ENCODE assay signal across 20 mouse cellular contexts in the genomic region with DNA sequence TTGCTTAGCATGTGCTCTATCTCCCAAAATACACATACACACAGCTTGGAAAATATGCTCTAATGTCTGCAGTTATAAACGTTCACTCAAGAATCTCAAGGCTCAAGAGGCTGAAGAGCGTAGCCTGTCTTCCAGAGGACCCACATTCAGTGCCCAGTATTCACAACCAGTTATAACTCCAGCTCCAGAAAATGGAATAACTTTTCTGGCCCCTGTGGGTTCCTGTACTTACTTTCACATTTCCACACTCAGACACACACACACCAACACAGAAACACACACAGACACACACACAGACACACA. TPM values are rescaled to one million over a fixed set of nuclear protein-coding genes. Genes with fewer than 3 reads are reported as not detected.
"Had no signal": no experiment of that assay in that cellular context is flagged by ENCODE, and none has a peak within 500 bp of the region (broad histone marks: within the 10 kb centered on the region; RNA-seq: fewer than 3 reads in every experiment).

No protein-coding gene starts in this region.

- H3K36me3 ChIP-seq: kidney, embryonic 15.5 days; limb, embryonic 10.5 days; liver, embryonic 15.5 days had no signal

- H3K9me3 ChIP-seq: kidney, embryonic 15.5 days; limb, embryonic 10.5 days; liver, embryonic 15.5 days had no signal

- H3K27ac ChIP-seq: kidney, embryonic 15.5 days; left cerebral cortex, adult 2 months; limb, embryonic 10.5 days; liver, embryonic 15.5 days had no signal

- H3K4me2 ChIP-seq: kidney, embryonic 15.5 days; liver, embryonic 11.5 days; liver, embryonic 15.5 days had no signal

- H3K4me1 ChIP-seq: kidney, embryonic 15.5 days; limb, embryonic 10.5 days; liver, embryonic 15.5 days had no signal

- ATAC-seq: lung, postnatal 0 days had no signal

- H3K27me3 ChIP-seq: kidney, embryonic 15.5 days; liver, embryonic 15.5 days had no signal

- H3K4me3 ChIP-seq: kidney, embryonic 15.5 days; left cerebral cortex, adult 2 months; limb, embryonic 10.5 days; liver, embryonic 15.5 days had no signal

- DNase-seq: kidney, adult 2 months; kidney, postnatal 25 days; lung, adult 2 months; lung, postnatal 36 days; retina, postnatal 1 day; right cerebral cortex, postnatal 4 days; spleen, adult 18-20 months; thymus, adult 2 months; thymus, postnatal 25 days had no signal

- H3K9ac ChIP-seq: kidney, embryonic 15.5 days; liver, embryonic 15.5 days had no signal

RNA-seq across cellular contexts. Expression of a gene that starts 28.2 kb away (rescaled TPM):
- total RNA-seq: layer of hippocampus, postnatal 25 days; left cerebral cortex, adult 2 months; megakaryocyte progenitor cell, adult 5-6 weeks had no signal
- polyA plus RNA-seq: kidney, adult 2 months; limb, embryonic 10.5 days; liver, embryonic 11.5 days; liver, embryonic 15.5 days; lung, adult 2 months; lung, postnatal 0 days; neural tube, embryonic 11.5 days; stomach, embryonic 14.5 days; testis, adult 2 months; thymus, adult 2 months had no signal
